Mouse (Mus musculus) B cell, adult 2 months (primary cell): ENCODE measurements around the gene Bckdhb.

Experiments used
- DNase-seq, 2 experiments: peaks; one replicate each; pipeline ENCODE4 v3.0.0; 2022

Gene Bckdhb

DNA sequence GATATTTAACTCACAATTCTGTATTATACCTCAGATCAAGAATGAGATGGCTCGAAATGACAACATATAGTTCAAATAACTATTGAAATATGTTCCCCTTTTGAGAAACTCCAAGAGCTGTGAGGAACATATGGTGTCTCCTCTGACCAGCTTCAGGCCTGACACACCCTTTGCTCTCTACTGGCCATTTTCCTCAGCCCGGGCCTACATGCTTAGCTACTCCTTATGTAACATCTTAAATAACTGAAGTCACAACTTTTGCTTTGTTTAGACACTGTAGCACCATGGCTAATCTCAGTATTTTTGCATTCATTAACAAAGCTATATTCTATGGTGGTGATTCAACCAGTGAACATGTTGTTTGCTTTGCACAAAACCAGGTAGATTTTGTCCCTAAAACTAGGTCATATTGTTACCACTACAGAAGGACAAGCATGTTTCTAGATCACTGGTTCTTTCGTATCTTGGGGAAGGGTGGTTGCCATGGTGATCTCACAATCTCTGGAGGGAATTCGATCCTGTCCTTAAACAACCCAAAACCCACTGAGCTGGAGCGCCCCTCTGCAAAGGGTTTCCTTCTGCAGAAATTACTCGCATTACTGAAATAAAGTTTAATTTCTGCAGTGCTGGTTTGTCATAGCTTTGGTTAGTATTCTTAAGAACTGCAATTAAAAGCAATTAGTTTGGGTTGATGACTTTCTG is 185.0 kb downstream of the Bckdhb start:
- no peak for DNase-seq

GRCm38 (mm10) chr9:84110616-84111015 is 185.7 kb downstream of the Bckdhb start:
- DNase-seq = no peak

DNA sequence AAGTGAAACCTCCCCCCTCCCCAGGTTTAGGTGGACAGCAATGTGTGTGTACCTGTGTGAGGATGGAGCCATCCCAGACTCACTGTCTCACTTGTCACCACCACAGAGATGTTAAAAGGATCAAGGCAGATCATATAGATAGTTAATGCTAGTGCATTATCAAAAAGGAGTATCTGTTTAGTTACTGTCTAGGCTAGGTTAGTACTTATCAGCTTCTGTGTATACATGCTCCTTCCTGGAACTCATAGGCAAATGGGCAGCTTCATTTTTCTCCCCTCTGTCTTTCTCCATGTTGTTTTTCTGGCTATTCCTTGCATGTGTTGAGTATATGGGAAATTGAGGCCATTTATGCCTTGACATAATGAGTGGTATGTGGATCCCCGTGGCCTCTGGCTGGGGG is 187.4 kb downstream of the Bckdhb start:
- no peak for DNase-seq

DNA sequence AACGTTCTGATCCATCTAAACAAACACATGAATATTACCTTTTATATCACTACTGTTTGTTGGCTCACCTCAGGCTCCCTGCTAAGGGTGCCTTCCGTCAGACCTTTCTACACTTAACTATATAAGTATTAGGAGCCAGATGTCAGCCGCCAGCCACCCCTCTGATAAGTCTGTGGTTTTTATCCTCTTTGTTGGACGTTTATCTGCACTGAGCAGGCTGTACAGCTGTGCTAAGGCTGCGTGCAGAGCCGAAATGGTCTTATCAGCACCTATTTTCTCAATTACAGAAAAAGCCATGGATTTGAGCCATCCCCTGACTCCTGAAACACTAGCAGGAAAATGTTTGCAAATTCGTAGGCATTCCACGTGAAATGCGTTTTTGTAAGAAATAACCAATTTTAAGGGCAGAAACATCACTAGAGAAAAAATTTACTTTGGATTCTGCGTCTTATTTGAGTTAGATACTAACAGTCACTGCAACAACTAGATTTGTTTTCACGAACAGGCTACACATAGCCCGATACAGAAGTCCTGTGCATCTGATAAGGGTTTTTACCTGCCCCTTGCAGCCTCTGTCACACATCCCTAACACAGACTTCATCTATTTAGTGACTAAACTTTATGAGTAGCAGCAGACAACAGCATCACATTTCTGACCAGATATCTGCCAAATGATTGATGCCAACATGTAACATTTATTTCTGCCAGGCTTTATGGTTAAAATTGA is 188.1 kb downstream of the Bckdhb start:
- DNase-seq = no peak

DNA sequence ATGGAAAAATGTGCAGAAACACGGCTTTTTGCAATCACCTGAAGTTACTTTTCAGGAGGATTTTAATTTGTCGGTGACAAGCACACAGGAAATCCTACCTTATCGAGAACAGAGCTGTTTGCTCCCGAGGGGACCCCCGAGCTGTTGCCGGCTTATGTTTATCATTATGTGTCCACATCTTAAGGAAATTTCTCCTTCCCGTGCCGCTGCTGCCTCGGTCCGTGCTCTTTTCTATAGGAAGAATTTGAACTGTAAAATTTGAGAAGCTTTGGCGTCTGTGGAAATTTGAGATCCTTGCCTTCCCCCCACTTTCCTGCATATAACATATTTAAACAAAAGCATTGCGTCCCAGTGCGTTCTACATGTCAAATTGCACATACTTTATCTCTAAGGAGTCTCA is 189.3 kb downstream of the Bckdhb start:
- DNase-seq = no peak

DNA sequence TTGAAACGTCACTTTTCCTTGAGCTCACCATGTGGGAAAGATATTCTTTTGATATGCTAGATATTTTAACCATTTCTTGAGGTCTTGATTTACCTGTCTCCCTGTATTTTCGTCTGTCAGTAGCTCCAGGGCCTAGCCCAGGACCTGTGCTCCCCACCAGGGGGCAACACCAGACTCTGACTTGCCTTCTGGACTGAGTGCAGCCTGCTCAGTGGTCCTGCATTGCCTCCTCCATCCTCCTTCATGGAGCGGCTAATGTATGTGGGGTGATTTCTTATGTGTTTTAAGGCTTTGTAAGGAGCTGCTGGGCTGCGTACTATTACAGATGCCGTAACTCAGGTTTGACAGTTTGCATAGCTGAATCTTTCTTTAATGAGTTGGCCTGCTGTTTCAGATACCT is 192.4 kb downstream of the Bckdhb start:
- DNase-seq = peak in 1 of 2 experiments; percentile 5

- no peak for DNase-seq
These were observed 200.1 kb downstream of the Bckdhb start for GRCm38 (mm10) chr9:84124996-84125395.

DNA sequence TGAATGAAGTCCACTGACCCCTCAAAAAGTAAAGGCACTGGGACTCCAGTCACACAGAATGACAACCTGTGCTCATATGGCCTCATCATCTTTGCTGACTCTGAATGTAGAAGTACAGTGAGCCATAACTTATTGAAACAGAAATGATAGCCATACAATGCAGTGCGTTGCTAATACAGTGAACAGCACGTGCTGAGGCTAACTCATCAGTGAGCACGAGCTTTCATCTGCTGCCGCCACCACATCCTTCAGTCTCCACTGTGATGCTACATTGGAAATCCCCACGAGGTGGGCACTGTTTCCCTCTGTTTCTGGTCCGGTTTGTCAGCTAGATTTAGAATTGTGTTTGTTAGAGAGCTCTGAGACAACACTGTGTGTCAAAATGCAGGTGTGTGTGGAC is 205.4 kb downstream of the Bckdhb start:
- DNase-seq = no peak

DNA sequence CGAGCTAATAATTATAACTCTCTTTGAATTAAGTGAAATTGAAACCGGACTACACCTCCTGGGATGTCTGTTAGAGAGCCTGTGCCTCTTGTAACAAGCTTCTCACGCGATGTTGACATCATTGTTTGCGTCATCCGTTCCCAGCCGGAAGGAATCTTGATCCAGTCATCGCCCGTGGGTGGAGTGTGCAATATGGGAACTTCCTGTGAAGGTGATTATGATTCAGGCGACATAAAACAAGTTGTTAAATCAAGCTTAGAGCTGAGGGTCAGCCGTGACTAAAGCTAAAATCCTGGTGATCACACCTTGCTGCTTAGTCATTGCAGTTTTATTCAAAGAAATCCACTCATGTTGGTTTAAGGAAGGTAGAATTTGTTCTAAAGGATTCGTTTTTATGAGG is 210.1 kb downstream of the Bckdhb start:
- DNase-seq = no peak

DNA sequence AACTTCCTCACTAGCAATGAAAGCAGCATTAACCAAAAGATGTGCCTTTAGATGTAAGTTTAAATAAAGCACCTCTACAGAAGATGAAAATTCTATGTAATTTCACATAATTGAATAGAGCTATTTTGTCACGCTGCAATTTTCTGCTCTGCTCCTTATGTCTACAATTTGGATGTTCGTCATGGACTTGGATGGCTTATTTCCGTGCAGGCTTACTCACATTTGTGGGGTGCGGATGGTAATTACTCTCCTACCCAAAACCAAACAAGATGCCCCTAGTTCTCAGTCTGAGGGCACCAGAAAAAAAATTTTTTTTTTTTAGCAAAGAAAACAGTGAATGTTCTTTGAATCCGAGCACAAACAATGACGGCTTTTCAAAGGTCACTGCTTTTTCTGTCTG is 212.2 kb downstream of the Bckdhb start:
- DNase-seq = no peak

DNA sequence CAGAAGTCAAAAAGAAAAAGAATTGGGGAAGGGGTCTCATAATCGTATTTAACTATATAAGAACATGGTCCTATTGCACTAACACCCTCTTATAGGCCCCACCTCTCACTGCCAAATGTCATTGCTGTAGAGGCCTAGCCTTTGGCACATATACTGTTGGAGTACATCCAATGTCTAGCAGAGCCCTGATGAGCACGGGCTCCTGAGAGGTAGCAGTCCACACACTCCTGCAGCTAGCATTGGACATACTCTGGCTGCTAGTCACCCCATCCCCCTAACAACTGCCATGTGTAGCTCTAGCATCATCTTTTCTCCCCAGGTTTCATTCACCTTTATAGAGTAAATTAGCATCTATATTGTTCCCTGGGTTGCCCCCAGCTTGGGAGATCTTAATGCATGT is 223.2 kb downstream of the Bckdhb start:
- no peak for DNase-seq
